Mouse (Mus musculus) hindbrain, embryonic 13.5 days (tissue): ENCODE measurements around the gene Sdhaf1. TPM values are rescaled to one million over a fixed set of nuclear protein-coding genes. Genes with fewer than 3 reads are reported as not detected.

ENCODE experiments used
- ATAC-seq: fragments of 200-750 bp; cut with Nextera tagmentation; 2 replicates; pipeline ENCODE4 v1.8.0; 2017; ENCODE audit warnings: moderate TSS enrichment; ENCODE audit not compliant: low FRiP score
- H3K27ac ChIP-seq: fragments of 300-500 bp; sonication (generic); 2 replicates; pipeline ENCODE4 v1.5.1; 2015; ENCODE audit warnings: inconsistent platforms, mild to moderate bottlenecking, moderate library complexity
- H3K27me3 ChIP-seq: fragments of 300-500 bp; sonication (generic); 2 replicates; pipeline ENCODE4 v1.6.1; 2015; ENCODE audit warnings: mild to moderate bottlenecking, inconsistent platforms
- H3K36me3 ChIP-seq: fragments of 300-500 bp; sonication (generic); 2 replicates; pipeline ENCODE4 v1.6.1; 2015; ENCODE audit warnings: mild to moderate bottlenecking, inconsistent platforms
- H3K4me1 ChIP-seq: fragments of 300-500 bp; sonication (generic); replicated peaks from 2 replicates; pipeline ENCODE4 v1.6.1; 2015; ENCODE audit warnings: inconsistent platforms
- H3K4me2 ChIP-seq: fragments of 300-500 bp; sonication (generic); 2 replicates; pipeline ENCODE4 v1.6.1; 2015; ENCODE audit warnings: inconsistent platforms, mild to moderate bottlenecking, moderate library complexity
- H3K4me3 ChIP-seq: fragments of 300-500 bp; sonication (generic); 2 replicates; pipeline ENCODE4 v1.5.1; 2015; ENCODE audit warnings: mild to moderate bottlenecking, inconsistent platforms
- H3K9ac ChIP-seq: fragments of 300-500 bp; sonication (generic); 2 replicates; pipeline ENCODE4 v1.6.1; 2015; ENCODE audit warnings: mild to moderate bottlenecking, inconsistent platforms
- H3K9me3 ChIP-seq: fragments of 300-500 bp; sonication (generic); 2 replicates; pipeline ENCODE4 v1.6.1; 2016; ENCODE audit warnings: inconsistent platforms
- WGBS: fragments of 180-500 bp; shearing (Covaris S2); methylation state at CpG from one replicate; pipeline ENCODE4 v1.1.7; 2015; 5-methylcytosine and 5-hydroxymethylcytosine counted together
- polyA plus RNA-seq: library from polyadenylated mRNA; unstranded; fragments of >200 nt; fragmentation: Nextera tagmentation; extraction: Ambion mirVana; gene quantifications from 2 replicates; pipeline ENCODE4 v1.2.1, GENCODE M21; 2015

Sdhaf1 gene
- 21.4 and 21.6 TPM in 2 replicates for polyA plus RNA-seq

DNA sequence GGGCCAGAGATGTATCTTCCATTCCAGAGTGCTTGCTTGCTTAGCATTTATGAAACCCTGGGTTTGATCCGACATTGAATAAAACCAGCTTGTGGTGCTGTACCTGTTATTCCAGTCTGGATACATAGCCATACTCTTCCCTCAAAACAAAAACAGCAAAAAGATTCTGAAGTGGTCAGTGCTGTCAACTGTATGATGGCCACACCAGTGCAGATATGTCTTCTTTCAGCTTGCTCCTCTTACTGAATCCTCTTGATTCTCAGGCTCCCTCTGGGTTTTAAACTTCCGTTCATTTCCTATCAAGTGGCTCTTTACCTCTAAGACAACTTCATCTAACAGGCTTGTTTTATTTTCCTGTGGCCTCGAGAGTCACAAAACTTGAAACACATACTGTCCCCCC is at the start of gene Sdhaf1:
Gene Sdhaf1, minus strand, starts transcription at position 101 of the 400 bp plus-strand sequence.
- H3K4me1 ChIP-seq = peaks cover 23% of the 10 kb centered on the region
- peak within 1 kb of the TSS; percentile 72 for H3K4me2 ChIP-seq
- H3K36me3 ChIP-seq = no peaks in the 10 kb centered on the region
- H3K27ac ChIP-seq = peak within 1 kb of the TSS; percentile 49; the same call in 1 of the 2 replicates
- WGBS = 79% methylated on average over 3 of the region's 3 CpGs
- no peak for ATAC-seq
- H3K9me3 ChIP-seq = peaks cover 3% of the 10 kb centered on the region; the same call in 1 of the 2 replicates
- peaks cover 22% of the 10 kb centered on the region for H3K27me3 ChIP-seq
- H3K9ac ChIP-seq = 0 out of 2 replicates have a peak within 1 kb of the TSS, but pooled peaks have one; percentile 92
- peak within 1 kb of the TSS; percentile 78 for H3K4me3 ChIP-seq

DNA sequence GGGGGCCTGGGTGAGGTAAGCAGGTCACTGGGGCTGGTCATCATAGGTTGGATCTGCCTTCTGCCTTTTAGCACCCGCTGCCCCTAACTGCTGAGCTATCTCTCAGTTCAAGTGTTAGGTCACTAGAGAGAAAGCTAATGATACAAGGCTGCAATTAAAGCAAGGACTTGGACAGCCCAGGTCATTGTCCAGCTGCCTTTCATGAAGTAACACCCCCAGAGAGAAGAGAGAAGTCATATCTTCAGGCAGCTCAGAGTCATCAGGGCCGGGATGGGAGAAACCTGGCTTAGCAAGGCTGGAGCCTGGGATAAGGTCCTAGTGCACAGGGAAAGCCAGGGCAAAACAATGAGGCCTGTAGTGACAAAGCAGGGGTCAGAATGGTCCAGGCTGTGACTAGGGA is 43.8 kb upstream of the Sdhaf1 start:
- Histone ChIP-seq H3K4me3 (no peak overlapping the region), H3K36me3 (no peaks in the 10 kb centered on the region), H3K27ac (no peak overlapping the region), H3K4me2 (no peak overlapping the region), H3K9me3 (no peaks in the 10 kb centered on the region), H3K27me3 (peaks cover 19% of the 10 kb centered on the region; the same call in 1 of the 2 replicates), H3K4me1 (peaks cover 10% of the 10 kb centered on the region), H3K9ac (no peak overlapping the region)
- 77% methylated on average over 2 of the region's 2 CpGs for WGBS
- no peak for ATAC-seq

GRCm38 (mm10) chr7:30363344-30363738 is 39.6 kb upstream of the Sdhaf1 start:
- ATAC-seq = peak; percentile 29; the same call in 1 of the 2 replicates

GRCm38 (mm10) chr7:30362652-30363343 is 39.1 kb upstream of the Sdhaf1 start, which contains the start of gene Lrfn3:
Gene Lrfn3 (minus strand): TSS chr7:30362772.
- H3K27ac ChIP-seq = peak within 1 kb of the TSS; percentile 70
- H3K4me1 ChIP-seq = peaks cover 57% of the 10 kb centered on the region
- H3K9ac ChIP-seq = peak within 1 kb of the TSS; percentile 96
- peaks cover 17% of the 10 kb centered on the region; the same call in 1 of the 2 replicates for H3K27me3 ChIP-seq
- WGBS = 2% methylated on average over 45 of the region's 55 CpGs
- H3K36me3 ChIP-seq = peaks cover 20% of the 10 kb centered on the region
- no peaks in the 10 kb centered on the region for H3K9me3 ChIP-seq
- H3K4me2 ChIP-seq = peak within 1 kb of the TSS; percentile 88
- peak within 1 kb of the TSS; percentile 78 for H3K4me3 ChIP-seq
- ATAC-seq = peak; percentile 71

More at GRCm38 (mm10) chr7:30363344-30363738, 39.6 kb upstream of the Sdhaf1 start:
- peaks cover 19% of the 10 kb centered on the region; the same call in 1 of the 2 replicates for H3K27me3 ChIP-seq
- peak overlapping the region; percentile 88 for H3K4me2 ChIP-seq
- H3K4me3 ChIP-seq = peak overlapping the region; percentile 78
- H3K36me3 ChIP-seq = peaks cover 16% of the 10 kb centered on the region
- 74% methylated on average over 6 of the region's 6 CpGs for WGBS
- peak overlapping the region; percentile 26; the same call in 1 of the 2 replicates for H3K27ac ChIP-seq
- no peaks in the 10 kb centered on the region for H3K9me3 ChIP-seq
- peak overlapping the region; percentile 96 for H3K9ac ChIP-seq
- peaks cover 51% of the 10 kb centered on the region for H3K4me1 ChIP-seq

GRCm38 (mm10) chr7:30360028-30360427 is 36.3 kb upstream of the Sdhaf1 start:
- Histone ChIP-seq H3K27ac (no peak overlapping the region), H3K27me3 (peaks cover 5% of the 10 kb centered on the region; the same call in 1 of the 2 replicates), H3K36me3 (peaks cover 43% of the 10 kb centered on the region), H3K4me2 (peak overlapping the region; percentile 88), H3K4me1 (peaks cover 73% of the 10 kb centered on the region), H3K4me3 (peak overlapping the region; percentile 78), H3K9ac (peak overlapping the region; percentile 60; the same call in 1 of the 2 replicates), H3K9me3 (no peaks in the 10 kb centered on the region)
- no peak for ATAC-seq
- WGBS = 90% methylated on average over 17 of the region's 17 CpGs

DNA sequence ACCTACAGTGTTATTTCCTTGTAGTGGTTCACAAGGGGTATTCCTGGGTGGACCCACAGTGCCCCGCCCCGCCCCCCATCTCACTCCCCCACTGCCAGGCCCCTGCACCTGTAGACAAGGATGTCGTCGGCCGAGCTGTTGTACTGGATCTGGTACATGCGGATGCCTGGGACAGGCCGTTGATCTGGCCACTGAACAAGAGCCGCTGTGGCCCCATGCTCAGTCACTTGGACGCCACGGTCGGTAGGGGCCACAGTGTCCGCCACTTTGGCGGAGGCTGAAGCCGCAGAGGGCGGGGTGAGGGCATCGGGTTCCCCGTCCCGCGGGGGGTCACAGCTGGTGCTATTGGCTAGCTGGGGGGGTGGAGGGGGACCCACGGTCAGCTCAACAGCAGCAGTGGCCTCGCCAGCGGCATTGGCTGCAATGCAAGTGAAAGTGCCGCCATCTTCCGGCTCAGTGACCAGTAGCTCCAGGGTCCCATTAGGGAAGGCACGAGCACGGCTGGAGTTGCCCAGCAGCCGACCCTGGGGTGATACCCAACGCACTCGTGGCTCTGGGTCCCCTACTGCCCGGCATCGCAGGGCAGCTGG is 35.7 kb upstream of the Sdhaf1 start:
- Histone ChIP-seq H3K9me3 (no peaks in the 10 kb centered on the region), H3K27me3 (no peaks in the 10 kb centered on the region), H3K4me3 (peak overlapping the region; percentile 29), H3K4me1 (peaks cover 79% of the 10 kb centered on the region), H3K27ac (no peak overlapping the region), H3K36me3 (peaks cover 49% of the 10 kb centered on the region), H3K4me2 (peak overlapping the region; percentile 88), H3K9ac (peak overlapping the region; percentile 60)
- 67% methylated on average over 31 of the region's 31 CpGs for WGBS
- ATAC-seq = no peak

GRCm38 (mm10) chr7:30358378-30359186 is 34.9 kb upstream of the Sdhaf1 start:
- Histone ChIP-seq H3K27ac (no peak overlapping the region), H3K4me3 (peak overlapping the region; percentile 29), H3K27me3 (no peaks in the 10 kb centered on the region), H3K36me3 (peaks cover 49% of the 10 kb centered on the region), H3K9me3 (no peaks in the 10 kb centered on the region), H3K4me2 (peak overlapping the region; percentile 88), H3K4me1 (peaks cover 84% of the 10 kb centered on the region), H3K9ac (peak overlapping the region; percentile 60)
- 44% methylated on average over 7 of the region's 7 CpGs for WGBS
- ATAC-seq = no peak

DNA sequence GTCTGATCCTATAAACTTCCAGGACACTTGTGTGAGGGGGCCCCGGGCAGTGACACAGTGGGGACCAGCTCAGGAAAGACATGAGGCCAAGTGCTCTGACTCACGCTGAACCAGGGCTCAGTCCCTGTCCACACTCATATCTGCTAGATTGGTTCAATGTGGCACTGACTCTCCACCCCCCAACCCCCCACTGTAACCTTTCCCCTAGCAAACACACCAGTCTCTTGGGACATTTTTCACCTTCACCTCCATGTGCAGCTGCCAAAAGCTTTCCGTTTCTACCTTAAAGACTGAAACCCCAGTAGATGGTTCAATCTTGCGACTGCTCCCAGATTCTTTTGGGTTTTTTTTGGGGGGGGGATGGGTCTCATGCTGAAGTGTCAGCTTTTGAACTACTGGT is 30.4 kb upstream of the Sdhaf1 start:
- Histone ChIP-seq H3K36me3 (peaks cover 34% of the 10 kb centered on the region), H3K27me3 (peaks cover 15% of the 10 kb centered on the region; the same call in 1 of the 2 replicates), H3K9ac (no peak overlapping the region), H3K4me3 (no peak overlapping the region), H3K4me1 (peaks cover 42% of the 10 kb centered on the region), H3K9me3 (no peaks in the 10 kb centered on the region), H3K4me2 (no peak overlapping the region), H3K27ac (no peak overlapping the region)
- no peak for ATAC-seq
- 80% methylated on average over 4 of the region's 4 CpGs for WGBS

DNA sequence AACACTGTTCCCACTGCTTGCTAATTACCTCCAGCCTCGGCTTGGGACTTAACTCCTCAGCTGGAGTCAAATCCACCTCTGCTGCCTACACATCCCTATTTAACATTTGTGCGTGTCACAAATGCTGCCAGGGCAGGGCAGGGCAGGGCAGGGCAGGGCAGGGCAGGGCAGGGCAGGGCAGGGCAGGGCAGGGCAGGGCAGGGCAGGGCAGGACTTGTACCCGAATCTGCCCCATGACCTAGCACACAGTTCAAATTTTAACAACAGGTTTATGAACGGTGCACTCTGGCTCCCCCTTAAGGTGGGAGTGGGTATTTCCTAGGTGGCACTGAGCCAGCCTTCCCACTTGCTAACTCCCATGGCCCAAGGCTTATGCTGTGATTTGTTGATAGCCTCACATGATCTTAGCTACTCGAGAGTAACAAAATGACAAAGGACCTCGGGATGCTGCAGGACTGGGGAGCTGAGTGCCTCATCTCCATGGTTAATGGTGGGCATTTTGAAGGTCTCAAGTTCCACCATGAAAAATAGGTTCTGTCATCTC is 29.7 kb upstream of the Sdhaf1 start:
- ATAC-seq = no peak
- no peak overlapping the region for H3K9ac ChIP-seq
- peaks cover 33% of the 10 kb centered on the region for H3K36me3 ChIP-seq
- H3K9me3 ChIP-seq = no peaks in the 10 kb centered on the region
- no peak overlapping the region for H3K4me2 ChIP-seq
- H3K27ac ChIP-seq = no peak overlapping the region
- H3K27me3 ChIP-seq = peaks cover 22% of the 10 kb centered on the region
- 20% methylated on average over 6 of the region's 6 CpGs for WGBS
- H3K4me3 ChIP-seq = no peak overlapping the region
- peaks cover 35% of the 10 kb centered on the region for H3K4me1 ChIP-seq

DNA sequence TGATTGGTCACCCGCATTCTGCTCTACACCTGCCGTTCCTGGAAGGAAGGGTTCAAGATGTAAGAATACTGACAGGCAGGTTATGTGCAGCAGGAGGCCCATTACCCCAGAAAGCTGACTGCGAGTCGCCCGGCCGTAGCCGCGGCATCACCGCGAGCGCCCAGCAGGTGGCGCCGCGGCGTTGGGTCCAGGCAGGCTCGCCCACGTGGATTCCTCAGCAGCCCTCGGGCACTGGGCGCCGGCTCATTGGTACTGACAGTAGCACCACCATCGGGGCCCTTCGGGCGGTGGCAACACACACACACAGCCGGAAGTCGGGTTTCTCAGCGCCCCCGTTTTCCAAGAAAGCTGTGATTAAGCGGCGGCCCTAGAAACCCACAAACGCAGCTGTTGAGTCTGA is 24.1 kb upstream of the Sdhaf1 start:
- H3K4me2 ChIP-seq = peak overlapping the region; percentile 48
- no peaks in the 10 kb centered on the region for H3K36me3 ChIP-seq
- no peak overlapping the region for H3K9ac ChIP-seq
- peaks cover 14% of the 10 kb centered on the region for H3K4me1 ChIP-seq
- no peak overlapping the region for H3K27ac ChIP-seq
- 2% methylated on average over 30 of the region's 30 CpGs for WGBS
- no peaks in the 10 kb centered on the region for H3K9me3 ChIP-seq
- H3K27me3 ChIP-seq = peaks cover 58% of the 10 kb centered on the region
- ATAC-seq = peak; percentile 70; the same call in 1 of the 2 replicates
- peak overlapping the region; percentile 19 for H3K4me3 ChIP-seq

DNA sequence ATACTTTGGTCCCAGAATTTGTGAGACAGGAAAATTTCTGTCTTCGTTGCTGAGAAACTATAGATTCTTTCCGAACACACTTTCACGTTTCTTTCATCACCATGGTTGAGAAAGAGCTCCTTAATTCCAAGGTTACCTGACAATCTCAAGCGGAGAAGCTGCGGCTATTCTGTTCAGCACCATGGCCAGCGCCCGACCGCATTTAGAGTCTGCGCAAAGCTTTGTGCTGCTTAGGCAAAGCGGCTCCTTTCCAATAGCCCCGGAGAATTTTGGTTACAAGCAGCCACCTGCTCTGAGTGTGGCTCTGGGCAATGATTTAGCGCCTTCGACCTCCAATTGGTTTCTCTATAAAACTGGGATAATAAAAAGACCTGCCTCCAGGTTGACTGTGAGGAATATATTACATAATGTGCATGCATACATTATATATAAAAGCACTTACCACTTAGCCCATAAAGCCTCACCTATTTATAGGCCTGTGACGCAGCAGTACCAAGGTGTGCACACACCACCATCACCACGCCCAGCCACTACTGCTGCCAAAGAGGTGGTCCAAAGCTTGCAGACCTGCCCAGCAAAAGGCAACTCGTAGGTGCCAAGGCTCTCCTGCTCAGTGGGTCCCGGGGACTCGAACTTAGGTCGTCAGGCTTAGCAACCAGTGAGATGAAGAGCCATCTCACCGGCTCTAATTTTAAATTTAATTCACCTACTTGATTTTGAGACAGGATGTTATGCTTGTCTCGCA is 23.1 kb upstream of the Sdhaf1 start:
- no peaks in the 10 kb centered on the region for H3K9me3 ChIP-seq
- no peak overlapping the region for H3K4me2 ChIP-seq
- no peak overlapping the region for H3K27ac ChIP-seq
- H3K27me3 ChIP-seq = peaks cover 63% of the 10 kb centered on the region
- no peaks in the 10 kb centered on the region for H3K36me3 ChIP-seq
- no peak for ATAC-seq
- no peak overlapping the region for H3K4me3 ChIP-seq
- H3K4me1 ChIP-seq = peaks cover 14% of the 10 kb centered on the region
- H3K9ac ChIP-seq = 0 out of 2 replicates have a peak overlapping the region, but pooled peaks have one; percentile 5
- WGBS = 30% methylated on average over 21 of the region's 21 CpGs
